Mouse (Mus musculus) forebrain, postnatal 0 days (tissue): ENCODE results near the gene Sec16a. TPM values are rescaled to one million over a fixed set of nuclear protein-coding genes. Genes with fewer than 3 reads are reported as not detected.

Source experiments
- ATAC-seq: fragments of 200-750 bp; cut with Nextera tagmentation; 2 replicates; pipeline ENCODE4 v1.8.0; 2017; ENCODE audit warnings: mild to moderate bottlenecking, moderate library complexity
- DNase-seq: peaks from one replicate; pipeline ENCODE4 v3.0.0-alpha.2; 2015
- H3K27ac ChIP-seq: fragments of 300-500 bp; sonication (generic); 2 replicates; pipeline ENCODE4 v1.5.1; 2014; ENCODE audit warnings: low read depth, mild to moderate bottlenecking, antibody characterized with exemption, low read length, moderate library complexity, mixed read lengths
- H3K27me3 ChIP-seq: fragments of 300-500 bp; sonication (generic); 2 replicates; pipeline ENCODE4 v1.6.1; 2014; ENCODE audit warnings: mild to moderate bottlenecking, low read length, mixed read lengths; ENCODE audit not compliant: insufficient read depth
- H3K36me3 ChIP-seq: fragments of 300-500 bp; sonication (generic); 2 replicates; pipeline ENCODE4 v1.6.1; 2014; ENCODE audit warnings: mild to moderate bottlenecking, moderate library complexity; ENCODE audit not compliant: insufficient read depth
- H3K4me1 ChIP-seq: fragments of 300-500 bp; sonication (generic); 2 replicates; pipeline ENCODE4 v1.6.1; 2014; ENCODE audit warnings: antibody characterized with exemption; ENCODE audit not compliant: insufficient read depth
- H3K4me2 ChIP-seq: fragments of 300-500 bp; sonication (generic); 2 replicates; pipeline ENCODE4 v1.6.1; 2014; ENCODE audit warnings: low read depth, mild to moderate bottlenecking, moderate library complexity
- H3K4me3 ChIP-seq: fragments of 300-500 bp; sonication (generic); 2 replicates; pipeline ENCODE4 v1.5.1; 2014; ENCODE audit warnings: low read depth, low read length, mixed read lengths
- H3K9ac ChIP-seq: fragments of 300-500 bp; sonication (generic); 2 replicates; pipeline ENCODE4 v1.6.1; 2014; ENCODE audit warnings: mild to moderate bottlenecking
- H3K9me3 ChIP-seq: fragments of 300-500 bp; sonication (generic); 2 replicates; pipeline ENCODE4 v1.6.1; 2016; ENCODE audit warnings: low read length
- CTCF ChIP-seq: sonication (generic); IDR thresholded peaks from 2 replicates; pipeline ENCODE4 v1.5.1; 2016; ENCODE audit warnings: antibody characterized with exemption, control low read depth, low read depth
- WGBS: fragments of 180-500 bp; shearing (Covaris S2); extraction: QIAGEN DNeasy Blood & Tissue Kit; methylation state at CpG from one replicate; pipeline ENCODE4 v1.1.7; 2014; 5-methylcytosine and 5-hydroxymethylcytosine counted together
- polyA plus RNA-seq: library from polyadenylated mRNA; unstranded; fragments of >200 nt; fragmentation: Nextera tagmentation; extraction: Ambion mirVana; gene quantifications from 2 replicates; pipeline ENCODE4 v1.2.1, GENCODE M21; 2015
- total RNA-seq: library from RNA; depleted of rRNA; stranded (reverse); fragments of >200 nt; gene quantifications from 2 replicates; pipeline ENCODE4 v1.2.3, GENCODE M21; 2014; rRNA removed

The Sec16a gene
- total RNA-seq, result 52.6 and 65.6 TPM in 2 replicates
- polyA plus RNA-seq, result 9.0 and 10.9 TPM in 2 replicates

- Histone ChIP-seq H3K9me3 (no peaks in the 10 kb centered on the region), H3K4me2 (peak within 1 kb of the TSS; percentile 89), H3K4me1 (peaks cover 24% of the 10 kb centered on the region), H3K27ac (peak within 1 kb of the TSS; percentile 92), H3K27me3 (no peaks in the 10 kb centered on the region), H3K4me3 (peak within 1 kb of the TSS; percentile 79), H3K9ac (peak within 1 kb of the TSS; percentile 82), H3K36me3 (peaks cover 17% of the 10 kb centered on the region)
- TF ChIP-seq CTCF, result peak; percentile 47
- DNase-seq (peak; percentile 100), ATAC-seq (peak; percentile 92)
- under 1% methylated on average over 60 of the region's 61 CpGs for WGBS
Observed at GRCm38 (mm10) chr2:26444946-26445665, at the start of gene Sec16a. Sec16a (minus strand) TSS chr2:26445216.

- no peak for TF ChIP-seq CTCF
- H3K4me1 ChIP-seq, result peaks cover 16% of the 10 kb centered on the region
- H3K27ac ChIP-seq, result peak overlapping the region; percentile 59; the same call in 1 of the 2 replicates
- no peaks in the 10 kb centered on the region for H3K36me3 ChIP-seq
- DNase-seq, result no peak
- no peak for ATAC-seq
- WGBS, result 51% methylated on average over 7 of the region's 7 CpGs
- no peaks in the 10 kb centered on the region for H3K9me3 ChIP-seq
- no peaks in the 10 kb centered on the region for H3K27me3 ChIP-seq
- no peak overlapping the region for H3K4me2 ChIP-seq
- no peak overlapping the region for H3K4me3 ChIP-seq
- H3K9ac ChIP-seq, result no peak overlapping the region
Observed at GRCm38 (mm10) chr2:26494396-26494795, 49.4 kb upstream of the Sec16a start.

- 29% methylated on average over 9 of the region's 9 CpGs for WGBS
- DNase-seq, result no peak
Observed at GRCm38 (mm10) chr2:26493021-26493781, 48.2 kb upstream of the Sec16a start.

GRCm38 (mm10) chr2:26490760-26491301 lies 45.8 kb upstream of the Sec16a start:
- H3K4me3 ChIP-seq, result no peak overlapping the region
- no peaks in the 10 kb centered on the region for H3K9me3 ChIP-seq
- H3K27ac ChIP-seq, result no peak overlapping the region
- no peaks in the 10 kb centered on the region for H3K27me3 ChIP-seq
- no peak for DNase-seq
- WGBS, result 19% methylated on average over 4 of the region's 4 CpGs
- H3K36me3 ChIP-seq, result no peaks in the 10 kb centered on the region
- no peak overlapping the region for H3K4me2 ChIP-seq
- peaks cover 37% of the 10 kb centered on the region for H3K4me1 ChIP-seq
- H3K9ac ChIP-seq, result no peak overlapping the region
- no peak for ATAC-seq
- TF ChIP-seq CTCF, result no peak

More at GRCm38 (mm10) chr2:26493021-26493781, 48.2 kb upstream of the Sec16a start:
- peak overlapping the region; percentile 59; the same call in 1 of the 2 replicates for H3K27ac ChIP-seq
- no peaks in the 10 kb centered on the region for H3K36me3 ChIP-seq
- H3K4me3 ChIP-seq, result no peak overlapping the region
- peaks cover 19% of the 10 kb centered on the region for H3K4me1 ChIP-seq
- no peak overlapping the region for H3K9ac ChIP-seq
- no peaks in the 10 kb centered on the region for H3K9me3 ChIP-seq
- TF ChIP-seq CTCF, result no peak
- 0 out of 2 replicates have a peak overlapping the region, but pooled peaks have one; percentile 21 for H3K4me2 ChIP-seq
- H3K27me3 ChIP-seq, result no peaks in the 10 kb centered on the region
- ATAC-seq, result peak; percentile 66

GRCm38 (mm10) chr2:26488535-26489135 lies 43.6 kb upstream of the Sec16a start:
- no peak for DNase-seq
- Histone ChIP-seq H3K4me2 (no peak overlapping the region), H3K27me3 (no peaks in the 10 kb centered on the region), H3K4me3 (no peak overlapping the region), H3K9me3 (no peaks in the 10 kb centered on the region), H3K36me3 (no peaks in the 10 kb centered on the region), H3K27ac (peak overlapping the region; percentile 78), H3K9ac (no peak overlapping the region), H3K4me1 (peaks cover 41% of the 10 kb centered on the region)
- whole genome bisulfite sequencing, result 51% methylated on average over 9 of the region's 9 CpGs
- no peak for TF ChIP-seq CTCF
- ATAC-seq, result no peak

GRCm38 (mm10) chr2:26487322-26488021 lies 42.5 kb upstream of the Sec16a start:
- DNase-seq (peak; percentile 76), ATAC-seq (peak; percentile 74)
- WGBS, result 12% methylated on average over 18 of the region's 18 CpGs
- H3K9ac ChIP-seq, result peak overlapping the region; percentile 31; the same call in 1 of the 2 replicates
- H3K4me3 ChIP-seq, result no peak overlapping the region
- TF ChIP-seq CTCF, result no peak
- H3K36me3 ChIP-seq, result no peaks in the 10 kb centered on the region
- H3K27ac ChIP-seq, result peak overlapping the region; percentile 78
- H3K27me3 ChIP-seq, result no peaks in the 10 kb centered on the region
- H3K4me1 ChIP-seq, result peaks cover 33% of the 10 kb centered on the region
- H3K4me2 ChIP-seq, result peak overlapping the region; percentile 26; the same call in 1 of the 2 replicates
- no peaks in the 10 kb centered on the region for H3K9me3 ChIP-seq
